ENCODE assay signal across 8 mouse cellular contexts in genomic region chr17:70852011-70852685, GRCm38 (mm10). TPM values are rescaled to one million over a fixed set of nuclear protein-coding genes. Genes with fewer than 3 reads are reported as not detected.
A peak's percentile ranks its signal among the peaks of the same experiment; 100 is the strongest.
DNase-seq lines count a peak whose midpoint lies in the region; TF ChIP-seq lines count a peak whose summit lies in the region.

No protein-coding gene starts in this region.

- peaks cover 5% of the 10 kb centered on the region; the same call in 1 of the 2 replicates for H3K79me2 ChIP-seq in liver, adult 2 months (ENCODE audit: control insufficient read depth, insufficient read depth, low read length)

- peak overlapping the region; percentile 89 for H3K9ac ChIP-seq in liver, adult 2 months (ENCODE audit: low read depth, low read length)

- 0 out of 2 replicates have a peak, but pooled peaks have one; percentile 19 for TF ChIP-seq POLR2A in liver, adult 2 months (IDR thresholded peaks at IDR 0.05; ENCODE audit: extremely low read depth, insufficient read depth, low read length)

- H3K27ac ChIP-seq in liver, adult 2 months (replicated peaks; ENCODE audit: insufficient read depth, low read depth, low read length) = peak overlapping the region; percentile 98
- peak overlapping the region; percentile 93 for H3K27ac ChIP-seq in heart, embryonic 10.5 days

- no peak for TF ChIP-seq CTCF in liver, adult 2 months (IDR thresholded peaks at IDR 0.05; ENCODE audit: low read depth, low read length)

- no peaks in the 10 kb centered on the region for H3K36me3 ChIP-seq in liver, adult 2 months (ENCODE audit: control insufficient read depth, insufficient read depth, low read length)
- no peaks in the 10 kb centered on the region for H3K36me3 ChIP-seq in heart, embryonic 10.5 days

- peaks cover 10% of the 10 kb centered on the region for H3K4me1 ChIP-seq in liver, adult 2 months (ENCODE audit: control insufficient read depth, insufficient read depth, low read length)
- H3K4me1 ChIP-seq in heart, embryonic 10.5 days = peaks cover 7% of the 10 kb centered on the region

- peak; percentile 86 for DNase-seq in liver, adult 2 months (ENCODE audit: extremely low read depth, low read depth, low spot score)
- DNase-seq in liver = no peak
- DNase-seq in c-Kit-positive CD71-positive TER-119-negative erythroid progenitor cells, embryonic 14.5 days (ENCODE audit: low read depth) = peak; percentile 35
- no peak for DNase-seq in heart, embryonic 10.5 days (ENCODE audit: low spot score)
- DNase-seq in kidney, adult 9 months = peak; percentile 87
- DNase-seq in lung, postnatal 25 days (ENCODE audit: low spot score) = peak; percentile 80
- peak; percentile 65 for DNase-seq in spleen, adult 12 weeks (ENCODE audit: low spot score)
- DNase-seq in left cerebral cortex, adult 11 months (ENCODE audit: low spot score) = no peak

- under 1% methylated on average over 29 of the region's 29 CpGs for WGBS in liver, adult 2 months
- under 1% methylated on average over 29 of the region's 29 CpGs for WGBS in heart, embryonic 10.5 days

- H3K4me3 ChIP-seq in liver, adult 2 months (ENCODE audit: insufficient read depth, low read depth, low read length) = peak overlapping the region; percentile 74
- peak overlapping the region; percentile 82 for H3K4me3 ChIP-seq in heart, embryonic 10.5 days

- H3K9me3 ChIP-seq in heart, embryonic 10.5 days = no peaks in the 10 kb centered on the region

- no peaks in the 10 kb centered on the region for H3K27me3 ChIP-seq in liver, adult 2 months (ENCODE audit: control insufficient read depth, insufficient read depth, low read length)
- no peaks in the 10 kb centered on the region for H3K27me3 ChIP-seq in heart, embryonic 10.5 days (ENCODE audit: insufficient read depth, poor library complexity, severe bottlenecking)

RNA-seq across cellular contexts. Expression of gene Tgif1, which starts 1.2 kb away (rescaled TPM):
- 10.6 and 16.2 TPM in 2 replicates for total RNA-seq in liver, adult 2 months (2014; rRNA removed)
- 14.5 and 17.0 TPM in 2 replicates for polyA plus RNA-seq in liver, adult 2 months (2012; rRNA removed)
- 31.5 and 58.1 TPM in 2 replicates for polyA plus RNA-seq in heart, embryonic 10.5 days (2016; fragmentation: Nextera tagmentation; extraction: Ambion mirVana)

Comparison
In these comparisons a context has a peak if more than half of its experiments do, and no peak if none do; other contexts are left out.
1. DNase-seq: peak in liver, adult 2 months (single experiment), c-Kit-positive CD71-positive TER-119-negative erythroid progenitor cells, embryonic 14.5 days (single experiment), kidney, adult 9 months (single experiment), lung, postnatal 25 days (single experiment) and spleen, adult 12 weeks (single experiment); none in liver (single experiment), heart, embryonic 10.5 days (single experiment) and left cerebral cortex, adult 11 months (single experiment).